Mouse (Mus musculus): ENCODE data around the gene Tnrc6b.

- no peak for TF ChIP-seq MAX (IDR thresholded peaks at IDR 0.05; ENCODE audit: low read depth)
- no peak for TF ChIP-seq POLR2A (IDR thresholded peaks at IDR 0.05; ENCODE audit: insufficient read length, low read depth)
- TF ChIP-seq REST (IDR thresholded peaks at IDR 0.05; ENCODE audit: insufficient read depth, insufficient read length), result no peak
- no peak for TF ChIP-seq MYOG (IDR thresholded peaks at IDR 0.05; ENCODE audit: control insufficient read depth in 1 of 3, insufficient read depth in 1 of 3, insufficient read length in 2 of 3, low read depth in 2 of 3)
- TF ChIP-seq E2F4 (IDR thresholded peaks at IDR 0.05; ENCODE audit: insufficient read depth), result no peak
- no peak for TF ChIP-seq USF1 (IDR thresholded peaks at IDR 0.05; ENCODE audit: low read depth)
- no peak for TF ChIP-seq MYOD1 (IDR thresholded peaks at IDR 0.05; ENCODE audit: control insufficient read depth in 1 of 3, insufficient read length in 2 of 3, low read depth in 2 of 3)
- no peak for TF ChIP-seq CEBPB (IDR thresholded peaks at IDR 0.05; ENCODE audit: insufficient read depth, poor library complexity, severe bottlenecking)
- TF ChIP-seq TCF12 (IDR thresholded peaks at IDR 0.05; ENCODE audit: insufficient read depth, poor library complexity, severe bottlenecking), result no peak
- no peak for TF ChIP-seq POLR2AphosphoS2 (IDR thresholded peaks at IDR 0.05; ENCODE audit: insufficient read length, low read depth)
- no peak for TF ChIP-seq SRF (IDR thresholded peaks at IDR 0.05; ENCODE audit: control insufficient read depth, insufficient read length, low read depth)
Measured at GRCm38 (mm10) chr15:80836246-80836645, 125.1 kb downstream of the Tnrc6b start.
